ENCODE assay signal across 16 mouse cellular contexts in the genomic region with DNA sequence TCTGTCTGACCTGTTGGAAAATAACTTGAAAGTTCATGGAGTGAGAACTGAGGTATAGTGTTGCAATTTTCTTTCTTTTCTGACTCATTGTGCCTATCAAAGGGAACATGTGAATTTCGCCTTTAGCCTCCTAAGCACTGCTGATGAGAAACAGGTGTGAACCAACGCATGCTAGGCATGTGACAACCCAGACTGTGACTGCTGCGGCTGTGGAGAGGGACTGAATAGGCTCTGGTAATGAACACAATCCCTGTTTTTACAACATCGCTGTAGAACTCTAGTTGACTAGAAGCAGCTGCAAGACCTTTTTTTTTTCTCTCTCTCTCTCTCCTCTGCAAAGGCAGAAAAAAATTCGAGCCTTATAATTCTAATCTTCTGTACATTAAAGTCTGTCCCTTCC. TPM values are rescaled to one million over a fixed set of nuclear protein-coding genes. Genes with fewer than 3 reads are reported as not detected.
DNase-seq lines count a peak whose midpoint lies in the region; ATAC-seq and TF ChIP-seq lines count a peak whose summit lies in the region.
"Had no signal": no experiment of that assay in that cellular context is flagged by ENCODE, and none has a peak within 500 bp of the region (broad histone marks: within the 10 kb centered on the region; RNA-seq: fewer than 3 reads in every experiment).

No protein-coding gene starts in this region.

- H3K4me1 ChIP-seq in kidney, embryonic 16.5 days (ENCODE audit: insufficient read depth, low read length) = no peaks in the 10 kb centered on the region
- peaks cover 21% of the 10 kb centered on the region for H3K4me1 ChIP-seq in limb, embryonic 12.5 days (replicated peaks)

- no peak overlapping the region for H3K4me3 ChIP-seq in kidney, embryonic 16.5 days (ENCODE audit: low read length)
- H3K4me3 ChIP-seq in limb, embryonic 12.5 days (replicated peaks) = no peak overlapping the region
- H3K4me3 ChIP-seq: left cerebral cortex, adult 2 months; midbrain, embryonic 13.5 days had no signal

- peak; percentile 9 to 14 for DNase-seq in kidney, postnatal 4 days
- peak; percentile 77 for DNase-seq in brain, embryonic 14.5 days (ENCODE audit: low read depth)
- peak; percentile 92 for DNase-seq in fibroblast of lung, adult 2 months (ENCODE audit: low read depth)
- DNase-seq in adrenal gland, postnatal 4 days (ENCODE audit: low spot score in 2 of 2) = no peak
- no peak for DNase-seq in cerebellum, adult 9-11 months
- DNase-seq in heart, postnatal 36 days = no peak
- DNase-seq: cerebellum, adult 9-10 months; heart, adult 18-20 months; heart, postnatal 4 days; kidney, adult 8-10 months; spleen, adult 18-20 months; thymus, postnatal 36 days had no signal

- no peak for TF ChIP-seq CTCF in brain, embryonic 14.5 days (IDR thresholded peaks at IDR 0.05; ENCODE audit: borderline replicate concordance, extremely low read depth, insufficient read depth, insufficient read length)

- TF ChIP-seq POLR2A in brain, embryonic 14.5 days (IDR thresholded peaks at IDR 0.05; ENCODE audit: borderline replicate concordance, extremely low read depth, insufficient read depth, insufficient read length, poor library complexity, severe bottlenecking) = no peak

- no peak overlapping the region for H3K9ac ChIP-seq in kidney, embryonic 16.5 days (replicated peaks; ENCODE audit: low read length)
- no peak overlapping the region for H3K9ac ChIP-seq in limb, embryonic 12.5 days (replicated peaks)
- H3K9ac ChIP-seq: midbrain, embryonic 13.5 days had no signal

- H3K9me3 ChIP-seq in kidney, embryonic 16.5 days (ENCODE audit: low read length) = no peaks in the 10 kb centered on the region
- H3K9me3 ChIP-seq in limb, embryonic 12.5 days = no peaks in the 10 kb centered on the region
- H3K9me3 ChIP-seq: midbrain, embryonic 13.5 days had no signal

- no peaks in the 10 kb centered on the region for H3K36me3 ChIP-seq in kidney, embryonic 16.5 days (ENCODE audit: insufficient read depth, low read length)
- H3K36me3 ChIP-seq in limb, embryonic 12.5 days = peaks cover 1% of the 10 kb centered on the region; the same call in 1 of the 2 replicates
- H3K36me3 ChIP-seq: midbrain, embryonic 13.5 days had no signal

- intact Hi-C loops in heart, postnatal 36 days (cut with DNase I) = no loop called here

- no peak overlapping the region for H3K4me2 ChIP-seq in kidney, embryonic 16.5 days (replicated peaks; ENCODE audit: low read depth, low read length)
- no peak overlapping the region for H3K4me2 ChIP-seq in limb, embryonic 12.5 days
- H3K4me2 ChIP-seq: midbrain, embryonic 13.5 days had no signal

- H3K27ac ChIP-seq in kidney, embryonic 16.5 days (ENCODE audit: low read length) = no peak overlapping the region
- H3K27ac ChIP-seq in limb, embryonic 12.5 days = peak overlapping the region; percentile 64; the same call in 1 of the 2 replicates
- H3K27ac ChIP-seq: left cerebral cortex, adult 2 months; midbrain, embryonic 13.5 days had no signal

- no peak for ATAC-seq in kidney, embryonic 16.5 days (ENCODE audit: low FRiP score, low TSS enrichment)
- peak; percentile 97 for ATAC-seq in limb, embryonic 12.5 days (ENCODE audit: insufficient number of reproducible peaks, insufficient read depth, low FRiP score, low TSS enrichment, low read depth)
- ATAC-seq: midbrain, embryonic 13.5 days had no signal

- 19% methylated on average over 5 of the region's 5 CpGs for WGBS in kidney, embryonic 16.5 days
- WGBS in limb, embryonic 12.5 days = 5% methylated on average over 5 of the region's 5 CpGs

- no peaks in the 10 kb centered on the region for H3K27me3 ChIP-seq in kidney, embryonic 16.5 days (ENCODE audit: insufficient read depth, low read length)
- no peaks in the 10 kb centered on the region for H3K27me3 ChIP-seq in limb, embryonic 12.5 days
- H3K27me3 ChIP-seq: midbrain, embryonic 13.5 days had no signal

RNA-seq across cellular contexts. Expression of a gene that starts 34.9 kb away (rescaled TPM):
- 6.7 and 7.0 TPM in 2 replicates for polyA plus RNA-seq in kidney, embryonic 16.5 days (2015; fragmentation: Nextera tagmentation; extraction: Ambion mirVana)
- polyA plus RNA-seq in brain, embryonic 14.5 days (2012; rRNA removed) = 15.0 and 15.5 TPM in 2 replicates
- 26.9 and 27.8 TPM in 2 replicates for polyA plus RNA-seq in limb, embryonic 12.5 days (2016; fragmentation: Nextera tagmentation; extraction: Ambion mirVana)
- 10 to 100 TPM; 15.9 to 16.5 TPM for total RNA-seq in adrenal gland, postnatal 4 days (2021)
- total RNA-seq in heart, postnatal 36 days (2021) = under 1 TPM in 1 of 2 experiments, not detected in 1; 0.22 TPM

Comparison
In these comparisons a context has a peak if more than half of its experiments do, and no peak if none do; other contexts are left out.
1. DNase-seq: peak in kidney, postnatal 4 days (2 of 2), brain, embryonic 14.5 days (single experiment) and fibroblast of lung, adult 2 months (single experiment); none in adrenal gland, postnatal 4 days (0 of 2), cerebellum, adult 9-11 months (single experiment) and heart, postnatal 36 days (0 of 2).